Mouse (Mus musculus) T-cell, adult 66 days (primary cell): ENCODE data around the gene Abcc6. TPM values are rescaled to one million over a fixed set of nuclear protein-coding genes. Genes with fewer than 3 reads are reported as not detected.

ENCODE experiments used
- total RNA-seq, 2 experiments: library from RNA; stranded (reverse); gene quantifications; 3 replicates in 1 of 2; 4 replicates in 1 of 2; pipeline ENCODE4 v1.2.4; 2023

The Abcc6 gene
- total RNA-seq: not detected

DNA sequence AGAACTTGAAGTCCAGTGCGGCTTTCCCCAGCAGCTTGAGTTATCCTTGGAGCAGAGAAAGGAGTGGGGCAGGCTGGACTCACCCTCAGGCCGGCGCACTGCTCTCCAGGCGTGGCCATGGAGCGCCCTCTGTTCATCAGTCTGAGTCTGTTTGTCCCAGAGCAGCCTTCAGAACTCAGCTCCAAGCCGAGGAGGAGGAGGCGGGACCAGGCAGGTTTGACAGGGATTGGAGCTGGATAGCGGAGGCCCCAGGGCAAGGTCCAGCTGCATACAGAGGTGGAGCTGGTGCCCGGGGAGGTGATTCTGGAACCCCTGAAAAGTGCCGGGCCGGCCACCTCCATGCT, at the start of gene Abcc6:
TSS of gene Abcc6 (minus strand) at position 158 of the 344 bp plus-strand sequence.

DNA sequence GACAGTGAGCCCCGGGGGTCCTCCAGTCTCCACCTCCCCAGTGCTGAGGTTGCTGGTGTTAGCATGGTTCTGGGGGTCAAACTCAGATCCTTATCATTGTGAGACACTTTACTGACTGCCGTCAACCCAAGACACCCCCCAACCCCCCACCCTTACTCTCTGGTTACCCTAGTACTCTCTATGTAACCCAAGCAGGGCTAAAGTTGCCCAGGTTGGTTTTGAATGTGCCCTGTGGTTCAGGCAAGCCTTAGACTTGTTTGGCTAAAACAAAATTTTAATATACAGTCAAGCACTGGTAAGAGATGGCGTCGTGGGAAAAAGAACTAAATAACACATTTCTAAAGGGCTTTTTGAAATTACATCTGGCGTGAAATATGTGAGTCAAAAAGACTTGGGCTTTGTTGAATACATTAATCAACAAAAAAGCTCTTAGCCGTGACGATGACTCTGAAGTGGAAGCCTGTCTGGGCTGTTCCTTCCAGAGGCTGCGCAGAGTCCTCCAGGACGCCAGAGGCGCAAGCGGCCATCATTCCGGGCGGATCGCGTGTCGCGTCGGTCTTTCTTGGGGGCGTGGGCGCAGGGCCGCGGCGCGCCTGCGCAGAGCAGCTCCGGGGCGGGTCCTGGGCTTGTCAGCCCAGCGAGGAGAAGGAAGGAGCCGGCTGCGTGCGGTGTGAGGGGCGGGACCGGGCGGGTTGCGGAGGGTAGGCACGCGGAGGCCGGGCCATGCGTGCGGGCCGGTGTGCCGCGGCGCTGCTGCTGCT, 3.2 kb upstream of the Abcc6 start, which contains the start of gene Nomo1:
TSS of gene Nomo1 (plus strand) at position 590 of the 761 bp plus-strand sequence.

DNA sequence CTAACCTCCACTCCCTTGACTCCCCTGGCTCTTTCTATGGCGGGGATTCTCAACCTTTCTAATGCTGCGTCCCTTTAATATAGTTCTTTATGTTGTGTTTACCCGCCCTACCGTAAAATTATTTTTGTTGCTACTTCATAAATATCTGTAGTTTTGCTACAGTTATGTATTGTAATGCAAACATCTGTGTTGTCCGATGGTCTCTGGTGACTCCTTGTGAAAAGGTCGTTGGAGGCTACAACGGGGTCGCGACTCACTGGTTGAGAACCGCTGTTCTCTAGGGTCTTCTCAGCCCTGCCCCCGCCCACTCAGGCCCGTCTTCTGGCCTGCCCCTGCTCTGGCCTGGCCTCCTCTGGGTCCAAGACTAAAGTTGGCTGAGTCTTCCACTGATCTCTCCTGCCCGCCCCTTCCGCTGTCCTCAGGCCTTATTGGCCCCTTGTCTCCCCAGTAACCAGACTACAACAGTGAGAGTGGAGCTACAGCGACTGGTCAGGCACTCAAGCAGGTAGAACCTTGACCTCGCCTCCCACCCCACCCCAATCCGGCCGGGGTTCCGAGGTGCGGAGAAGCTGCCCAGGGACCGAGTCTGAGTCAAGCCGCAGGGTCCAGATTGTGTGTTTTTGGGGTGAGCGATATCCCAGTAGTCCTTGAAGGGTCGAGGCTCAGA, 106.2 kb downstream of the Abcc6 start, which contains the start of gene Ccdc114:
TSS of gene Ccdc114 (plus strand) at position 311 of the 667 bp plus-strand sequence.

DNA sequence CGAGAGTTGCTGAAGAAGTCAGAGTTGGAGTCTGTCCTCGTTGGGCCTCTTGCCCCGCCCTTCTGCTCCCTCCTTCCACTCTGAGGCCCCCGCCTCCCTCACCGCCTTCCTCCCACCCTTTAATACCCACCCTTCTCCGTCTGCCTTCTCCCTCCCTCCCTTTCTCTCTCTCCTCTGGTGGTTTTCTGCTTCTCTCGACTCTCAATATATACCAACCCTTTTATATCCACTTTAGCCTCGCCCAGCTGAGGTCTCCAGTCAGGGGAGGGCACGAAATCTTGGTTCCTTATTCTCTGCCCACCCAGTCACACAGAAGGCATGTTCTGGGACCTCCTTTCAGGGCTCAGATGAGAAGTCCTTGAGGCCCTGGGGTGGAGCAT, 108.9 kb downstream of the Abcc6 start, which contains the start of gene Emp3:
TSS of gene Emp3 (minus strand) at position 163 of the 380 bp plus-strand sequence.

Other genes starting within 250 kb of the Abcc6 start
- gene Lmtk3, start 246.6 kb downstream of the Abcc6 start, total RNA-seq: 1 to 10 TPM in 1 of 2 experiments, under 1 TPM in 1; 0.80 to 1.3 TPM
- 1 to 10 TPM; 1.4 to 3.5 TPM for gene Sult2b1, start 245.6 kb downstream of the Abcc6 start, total RNA-seq
- gene Cyth2, start 215.7 kb downstream of the Abcc6 start, total RNA-seq: 100 to 1,000 TPM; 111 to 128 TPM
- gene Kcnj14, start 205.5 kb downstream of the Abcc6 start, total RNA-seq: 1 to 10 TPM; 1.7 to 3.2 TPM
- gene Grwd1, start 199.4 kb downstream of the Abcc6 start, total RNA-seq: 10 to 100 TPM; 32.3 to 38.2 TPM
- gene Kdelr1, start 157.5 kb downstream of the Abcc6 start, total RNA-seq: 10 to 100 TPM; 53.1 to 60.4 TPM
- under 1 TPM; 0.64 to 0.98 TPM for gene Grin2d, start 151.9 kb downstream of the Abcc6 start, total RNA-seq
- gene Syngr4, start 133.6 kb downstream of the Abcc6 start, total RNA-seq: not detected
- gene Tmem143, start 133.4 kb downstream of the Abcc6 start, total RNA-seq: 1 to 10 TPM; 7.0 to 9.8 TPM
- gene Emp3, start 108.9 kb downstream of the Abcc6 start, total RNA-seq: 100 to 1,000 TPM; 281 to 295 TPM
- gene Ccdc114, start 106.2 kb downstream of the Abcc6 start, total RNA-seq: 1 to 10 TPM; 1.7 to 2.7 TPM
- gene Nomo1, start 3.4 kb upstream of the Abcc6 start, total RNA-seq: 10 to 100 TPM; 45.8 to 47.0 TPM
- not detected for gene Kcnj11, start 70.5 kb upstream of the Abcc6 start, total RNA-seq
- gene Abcc8, start 149.7 kb upstream of the Abcc6 start, total RNA-seq: 1 to 10 TPM in 1 of 2 experiments, under 1 TPM in 1; 0.95 to 1.2 TPM
- gene Ush1c, start 208.2 kb upstream of the Abcc6 start, total RNA-seq: not detected
- gene Otog, start 210.7 kb upstream of the Abcc6 start, total RNA-seq: under 1 TPM in 1 of 2 experiments, not detected in 1; 0.06 TPM